Mouse (Mus musculus): ENCODE results near the gene Tbxas1. TPM values are rescaled to one million over a fixed set of nuclear protein-coding genes. Genes with fewer than 3 reads are reported as not detected.

The Tbxas1 gene
- polyA plus RNA-seq, 1 experiment from 2014 or later, result 12.8 TPM

GRCm38 (mm10) chr6:38838061-38838460 lies 37.1 kb upstream of the Tbxas1 start:
- Histone ChIP-seq H3K4me3 (ENCODE audit: low read depth, low read length) (no peak overlapping the region), H3K9me3 (replicated peaks; ENCODE audit: control insufficient read depth, low read length) (no peaks in the 10 kb centered on the region), H3K36me3 (ENCODE audit: control insufficient read depth, insufficient read depth) (peaks cover 10% of the 10 kb centered on the region), H3K4me1 (ENCODE audit: control insufficient read depth, low read depth, low read length) (peaks cover 54% of the 10 kb centered on the region), H3K4me2 (ENCODE audit: low read depth, low read length) (no peak overlapping the region), H3K27ac (ENCODE audit: low read length) (no peak overlapping the region), H3K9ac (ENCODE audit: low read depth, low read length) (no peak overlapping the region), H3K27me3 (ENCODE audit: control insufficient read depth, insufficient read depth, low read depth, low read length) (no peaks in the 10 kb centered on the region)
- ATAC-seq (ENCODE audit: low read depth), result no peak
- WGBS (ENCODE audit: insufficient replicate concordance), result 88% methylated on average over 4 of the region's 4 CpGs

DNA sequence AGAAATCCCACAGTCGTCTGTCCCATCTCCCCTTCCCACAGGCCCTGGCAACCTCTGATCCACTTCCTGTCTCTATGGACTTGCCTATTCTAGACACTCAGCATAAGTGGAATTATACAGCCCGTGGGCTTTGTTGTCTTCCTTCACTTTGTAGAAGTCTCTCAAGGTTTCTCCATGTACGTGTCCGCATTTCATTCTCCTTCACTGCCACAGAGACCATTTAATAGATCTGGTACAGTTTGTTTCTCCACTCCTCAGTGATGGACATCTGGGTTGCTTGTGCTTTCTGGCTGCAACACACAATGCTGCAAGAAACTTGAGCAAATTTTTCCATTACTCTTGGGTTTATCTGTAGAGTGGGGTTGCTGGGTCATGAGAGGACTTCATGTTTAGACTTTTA lies 35.3 kb upstream of the Tbxas1 start:
- Histone ChIP-seq H3K4me3 (ENCODE audit: low read depth, low read length) (no peak overlapping the region), H3K36me3 (ENCODE audit: control insufficient read depth, insufficient read depth) (peaks cover 10% of the 10 kb centered on the region), H3K4me2 (ENCODE audit: low read depth, low read length) (no peak overlapping the region), H3K9ac (ENCODE audit: low read depth, low read length) (no peak overlapping the region), H3K4me1 (ENCODE audit: control insufficient read depth, low read depth, low read length) (peaks cover 38% of the 10 kb centered on the region), H3K9me3 (replicated peaks; ENCODE audit: control insufficient read depth, low read length) (no peaks in the 10 kb centered on the region), H3K27me3 (ENCODE audit: control insufficient read depth, insufficient read depth, low read depth, low read length) (no peaks in the 10 kb centered on the region), H3K27ac (ENCODE audit: low read length) (no peak overlapping the region)
- WGBS (ENCODE audit: insufficient replicate concordance), result 75% methylated on average over 4 of the region's 4 CpGs
- ATAC-seq (ENCODE audit: low read depth), result no peak

GRCm38 (mm10) chr6:38840380-38840779 lies 34.8 kb upstream of the Tbxas1 start:
- Histone ChIP-seq H3K4me1 (ENCODE audit: control insufficient read depth, low read depth, low read length) (peaks cover 35% of the 10 kb centered on the region), H3K9me3 (replicated peaks; ENCODE audit: control insufficient read depth, low read length) (no peaks in the 10 kb centered on the region), H3K4me2 (ENCODE audit: low read depth, low read length) (no peak overlapping the region), H3K4me3 (ENCODE audit: low read depth, low read length) (no peak overlapping the region), H3K9ac (ENCODE audit: low read depth, low read length) (no peak overlapping the region), H3K36me3 (ENCODE audit: control insufficient read depth, insufficient read depth) (peaks cover 10% of the 10 kb centered on the region), H3K27ac (ENCODE audit: low read length) (no peak overlapping the region), H3K27me3 (ENCODE audit: control insufficient read depth, insufficient read depth, low read depth, low read length) (no peaks in the 10 kb centered on the region)
- ATAC-seq (ENCODE audit: low read depth), result no peak
- 85% methylated on average over 2 of the region's 2 CpGs for WGBS (ENCODE audit: insufficient replicate concordance)

DNA sequence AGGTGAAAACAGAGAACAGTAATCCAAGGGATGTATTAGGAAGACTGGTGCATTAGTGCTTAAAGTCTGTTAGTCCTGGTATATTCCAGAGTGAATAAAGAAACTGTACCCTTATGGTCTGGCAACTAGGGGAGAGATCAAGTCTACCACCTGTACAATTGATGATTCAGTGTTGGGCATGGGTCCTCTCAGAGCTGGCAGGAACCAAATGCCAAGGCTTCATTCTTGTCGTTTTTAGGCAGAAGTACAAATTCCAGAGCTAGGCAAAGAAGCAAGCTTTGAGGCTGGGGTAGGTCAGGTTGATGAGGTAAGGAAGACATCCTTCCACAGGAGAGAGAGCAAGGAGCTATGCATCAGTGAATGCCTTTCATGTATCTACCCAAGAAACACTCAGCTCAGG lies 34.4 kb upstream of the Tbxas1 start:
- H3K9ac ChIP-seq (ENCODE audit: low read depth, low read length), result no peak overlapping the region
- H3K27ac ChIP-seq (ENCODE audit: low read length), result no peak overlapping the region
- no peaks in the 10 kb centered on the region for H3K27me3 ChIP-seq (ENCODE audit: control insufficient read depth, insufficient read depth, low read depth, low read length)
- no peak overlapping the region for H3K4me2 ChIP-seq (ENCODE audit: low read depth, low read length)
- H3K9me3 ChIP-seq (replicated peaks; ENCODE audit: control insufficient read depth, low read length), result no peaks in the 10 kb centered on the region
- WGBS (ENCODE audit: insufficient replicate concordance), result 50% methylated on average over 1 of the region's 1 CpGs
- H3K4me1 ChIP-seq (ENCODE audit: control insufficient read depth, low read depth, low read length), result peaks cover 35% of the 10 kb centered on the region
- ATAC-seq (ENCODE audit: low read depth), result no peak
- no peak overlapping the region for H3K4me3 ChIP-seq (ENCODE audit: low read depth, low read length)
- H3K36me3 ChIP-seq (ENCODE audit: control insufficient read depth, insufficient read depth), result peaks cover 10% of the 10 kb centered on the region

- peaks cover 10% of the 10 kb centered on the region for H3K36me3 ChIP-seq (ENCODE audit: control insufficient read depth, insufficient read depth)
- H3K27me3 ChIP-seq (ENCODE audit: control insufficient read depth, insufficient read depth, low read depth, low read length), result no peaks in the 10 kb centered on the region
- no peak overlapping the region for H3K9ac ChIP-seq (ENCODE audit: low read depth, low read length)
- H3K9me3 ChIP-seq (replicated peaks; ENCODE audit: control insufficient read depth, low read length), result no peaks in the 10 kb centered on the region
- no peak for ATAC-seq (ENCODE audit: low read depth)
- H3K27ac ChIP-seq (ENCODE audit: low read length), result no peak overlapping the region
- no peak overlapping the region for H3K4me2 ChIP-seq (ENCODE audit: low read depth, low read length)
- WGBS (ENCODE audit: insufficient replicate concordance), result 75% methylated on average over 3 of the region's 3 CpGs
- H3K4me1 ChIP-seq (ENCODE audit: control insufficient read depth, low read depth, low read length), result peaks cover 36% of the 10 kb centered on the region
- no peak overlapping the region for H3K4me3 ChIP-seq (ENCODE audit: low read depth, low read length)
Observed at GRCm38 (mm10) chr6:38841551-38841950, 33.7 kb upstream of the Tbxas1 start.

GRCm38 (mm10) chr6:38845117-38845516 lies 30.1 kb upstream of the Tbxas1 start:
- no peaks in the 10 kb centered on the region; the same call in 1 of the 2 replicates for H3K36me3 ChIP-seq (ENCODE audit: control insufficient read depth, insufficient read depth)
- no peak overlapping the region for H3K4me2 ChIP-seq (ENCODE audit: low read depth, low read length)
- no peaks in the 10 kb centered on the region for H3K27me3 ChIP-seq (ENCODE audit: control insufficient read depth, insufficient read depth, low read depth, low read length)
- no peak overlapping the region for H3K27ac ChIP-seq (ENCODE audit: low read length)
- peaks cover 53% of the 10 kb centered on the region for H3K4me1 ChIP-seq (ENCODE audit: control insufficient read depth, low read depth, low read length)
- no peak for ATAC-seq (ENCODE audit: low read depth)
- H3K9me3 ChIP-seq (replicated peaks; ENCODE audit: control insufficient read depth, low read length), result no peaks in the 10 kb centered on the region
- no peak overlapping the region for H3K9ac ChIP-seq (ENCODE audit: low read depth, low read length)
- H3K4me3 ChIP-seq (ENCODE audit: low read depth, low read length), result no peak overlapping the region
- WGBS (ENCODE audit: insufficient replicate concordance), result 81% methylated on average over 1 of the region's 1 CpGs

DNA sequence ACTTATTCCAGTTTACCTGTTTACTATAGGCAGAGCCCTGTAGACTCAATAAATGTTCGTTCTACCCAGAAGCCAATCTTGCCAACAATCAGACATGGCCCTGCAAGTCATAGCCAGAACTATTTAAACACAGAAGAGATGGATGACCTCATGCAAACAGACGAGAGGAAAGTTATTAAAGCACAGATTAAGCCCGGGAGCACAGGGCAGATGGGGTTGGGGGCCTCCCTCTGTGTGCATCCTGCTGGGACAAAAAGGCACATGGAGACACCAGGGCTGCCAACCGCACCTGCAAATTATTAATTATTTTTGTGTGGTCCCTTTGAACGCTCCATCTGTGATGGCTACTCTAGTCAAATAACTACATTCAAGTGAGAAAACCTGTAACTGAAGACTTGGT lies 29.3 kb upstream of the Tbxas1 start:
- Histone ChIP-seq H3K27me3 (ENCODE audit: control insufficient read depth, insufficient read depth, low read depth, low read length) (no peaks in the 10 kb centered on the region), H3K9ac (ENCODE audit: low read depth, low read length) (no peak overlapping the region), H3K4me2 (ENCODE audit: low read depth, low read length) (no peak overlapping the region), H3K4me3 (ENCODE audit: low read depth, low read length) (no peak overlapping the region), H3K4me1 (ENCODE audit: control insufficient read depth, low read depth, low read length) (peaks cover 58% of the 10 kb centered on the region), H3K9me3 (replicated peaks; ENCODE audit: control insufficient read depth, low read length) (no peaks in the 10 kb centered on the region), H3K27ac (ENCODE audit: low read length) (no peak overlapping the region), H3K36me3 (ENCODE audit: control insufficient read depth, insufficient read depth) (no peaks in the 10 kb centered on the region; the same call in 1 of the 2 replicates)
- no peak for ATAC-seq (ENCODE audit: low read depth)
- 83% methylated on average over 5 of the region's 5 CpGs for WGBS (ENCODE audit: insufficient replicate concordance)

- WGBS (ENCODE audit: insufficient replicate concordance), result 56% methylated on average over 6 of the region's 6 CpGs
- Histone ChIP-seq H3K27me3 (ENCODE audit: control insufficient read depth, insufficient read depth, low read depth, low read length) (no peaks in the 10 kb centered on the region), H3K36me3 (ENCODE audit: control insufficient read depth, insufficient read depth) (no peaks in the 10 kb centered on the region; the same call in 1 of the 2 replicates), H3K4me2 (ENCODE audit: low read depth, low read length) (no peak overlapping the region), H3K4me3 (ENCODE audit: low read depth, low read length) (no peak overlapping the region), H3K27ac (ENCODE audit: low read length) (peak overlapping the region; percentile 6; the same call in 1 of the 2 replicates), H3K4me1 (ENCODE audit: control insufficient read depth, low read depth, low read length) (peaks cover 58% of the 10 kb centered on the region), H3K9me3 (replicated peaks; ENCODE audit: control insufficient read depth, low read length) (no peaks in the 10 kb centered on the region), H3K9ac (ENCODE audit: low read depth, low read length) (no peak overlapping the region)
- peak; percentile 68 for ATAC-seq (ENCODE audit: low read depth)
Observed at GRCm38 (mm10) chr6:38846330-38847195, 28.6 kb upstream of the Tbxas1 start.

DNA sequence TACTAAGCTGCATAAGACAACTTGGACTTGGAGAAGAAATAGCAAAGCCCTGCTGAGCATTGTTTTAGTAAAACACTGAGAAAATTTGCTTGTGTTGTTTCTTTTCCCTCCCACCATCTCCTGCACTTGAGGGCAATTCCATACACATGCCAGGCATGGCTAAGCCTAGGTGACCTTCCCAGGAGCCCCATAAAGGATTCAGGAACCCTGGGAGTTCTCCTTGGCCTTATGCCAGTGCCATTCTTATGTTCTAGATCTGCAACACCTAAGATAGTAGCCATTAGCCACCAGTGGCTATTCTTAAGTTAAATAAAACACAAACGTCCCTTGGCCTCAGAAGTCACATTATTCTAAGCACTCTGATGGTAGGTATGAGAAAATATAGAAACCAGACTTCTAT lies 27.8 kb upstream of the Tbxas1 start:
- Histone ChIP-seq H3K36me3 (ENCODE audit: control insufficient read depth, insufficient read depth) (no peaks in the 10 kb centered on the region; the same call in 1 of the 2 replicates), H3K9me3 (replicated peaks; ENCODE audit: control insufficient read depth, low read length) (no peaks in the 10 kb centered on the region), H3K27ac (ENCODE audit: low read length) (0 out of 2 replicates have a peak overlapping the region, but pooled peaks have one; percentile 6), H3K4me3 (ENCODE audit: low read depth, low read length) (no peak overlapping the region), H3K9ac (ENCODE audit: low read depth, low read length) (no peak overlapping the region), H3K27me3 (ENCODE audit: control insufficient read depth, insufficient read depth, low read depth, low read length) (no peaks in the 10 kb centered on the region), H3K4me2 (ENCODE audit: low read depth, low read length) (no peak overlapping the region), H3K4me1 (ENCODE audit: control insufficient read depth, low read depth, low read length) (peaks cover 64% of the 10 kb centered on the region)
- 43% methylated on average over 1 of the region's 1 CpGs for WGBS (ENCODE audit: insufficient replicate concordance)
- ATAC-seq (ENCODE audit: low read depth), result no peak

All from liver, embryonic 16.5 days (tissue).